Mouse (Mus musculus): Measurements from ENCODE around the gene Slc15a4.

Gene Slc15a4

GRCm38 (mm10) chr5:127548136-127548535, 84.6 kb downstream of the Slc15a4 start:
- in situ Hi-C loops (cut with MboI, MseI), result loop anchor here in 1 of 2 experiments (5.0 kb wide), 1 partner anchor 51 kb away; no protein-coding TSS in a partner anchor

DNA sequence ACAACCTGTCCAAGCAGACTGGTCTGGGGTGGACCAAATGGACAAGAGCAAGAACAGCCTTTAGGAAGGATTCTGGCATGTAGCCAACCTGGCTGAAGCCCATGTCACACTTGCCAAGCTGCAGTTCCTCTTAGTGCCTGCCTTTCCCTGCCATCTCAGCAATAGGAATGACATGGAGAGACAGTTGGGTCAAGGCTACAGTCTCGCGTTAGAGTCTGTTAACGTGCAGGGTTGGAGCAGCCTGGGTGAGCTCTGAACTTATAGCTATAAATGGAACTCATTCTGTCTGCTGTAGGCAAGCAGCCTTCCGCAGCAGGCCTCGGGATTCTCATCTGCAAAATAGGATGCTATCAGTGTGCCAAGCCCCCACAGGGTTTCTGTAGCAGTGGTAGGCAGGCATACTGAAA, 86.1 kb downstream of the Slc15a4 start:
- in situ Hi-C loops (cut with MboI, MseI), result loop anchor here in 1 of 2 experiments (5.0 kb wide), 1 partner anchor 49 kb away; no protein-coding TSS in a partner anchor

All from T-helper 17 cell (primary cell).